Mouse (Mus musculus): ENCODE data around the gene Cdk2ap2.

DNA sequence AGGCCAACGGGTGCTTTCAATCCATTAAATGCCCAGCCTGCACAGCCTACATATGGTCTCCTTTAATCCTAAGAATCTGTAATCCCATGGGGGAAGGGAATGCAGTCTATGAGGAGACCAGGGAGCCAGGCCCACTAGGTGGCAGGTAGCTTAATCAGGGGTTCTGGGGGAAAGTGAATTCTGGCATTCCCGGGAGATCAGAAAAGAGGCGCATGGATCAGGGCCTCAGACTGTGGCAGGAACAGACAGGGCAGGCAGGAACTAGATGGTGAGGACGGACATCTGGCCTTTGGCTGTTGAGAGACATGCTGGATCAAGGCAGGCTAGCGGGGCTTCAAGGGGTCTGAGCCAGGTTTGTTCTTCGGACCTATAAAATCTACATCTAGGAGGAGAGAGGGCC, 4.5 kb downstream of the Cdk2ap2 start:
- no peak for TF ChIP-seq CTCF (IDR thresholded peaks at IDR 0.05; ENCODE audit: low read depth)
- TF ChIP-seq EP300 (optimal IDR thresholded peaks at IDR 0.05), result no peak
